Mouse (Mus musculus): ENCODE results near the gene Gpr68.

DNA sequence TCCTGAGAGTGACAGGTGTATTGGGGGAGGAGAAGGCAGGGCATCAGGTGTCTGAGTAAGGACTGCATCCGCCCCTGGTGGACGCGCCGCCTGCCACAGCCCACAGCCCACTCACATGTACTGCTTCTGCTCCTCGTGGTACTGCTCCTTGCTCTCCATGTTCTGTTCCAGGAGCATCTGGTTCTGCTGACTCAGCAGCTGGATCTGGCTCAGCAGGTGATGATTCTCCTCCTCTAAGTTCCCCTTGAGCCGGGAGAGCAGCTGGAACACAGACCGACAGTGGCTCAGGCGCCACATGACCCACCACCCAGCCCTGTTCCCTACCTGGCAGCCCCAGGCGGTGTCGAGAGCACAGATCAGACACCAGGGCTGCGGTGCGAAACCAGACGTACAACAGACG is 23.7 kb upstream of the Gpr68 start:
- TF ChIP-seq POLR2A (IDR thresholded peaks at IDR 0.05; ENCODE audit: extremely low read depth, insufficient read depth, low read length) (no peak), CTCF (IDR thresholded peaks at IDR 0.05; ENCODE audit: extremely low read depth, insufficient read depth, low read length) (no peak)

Data from cortical plate, adult 2 months (tissue).